Comparison of ENCODE assay signal across 8 mouse cellular contexts in the genomic region with DNA sequence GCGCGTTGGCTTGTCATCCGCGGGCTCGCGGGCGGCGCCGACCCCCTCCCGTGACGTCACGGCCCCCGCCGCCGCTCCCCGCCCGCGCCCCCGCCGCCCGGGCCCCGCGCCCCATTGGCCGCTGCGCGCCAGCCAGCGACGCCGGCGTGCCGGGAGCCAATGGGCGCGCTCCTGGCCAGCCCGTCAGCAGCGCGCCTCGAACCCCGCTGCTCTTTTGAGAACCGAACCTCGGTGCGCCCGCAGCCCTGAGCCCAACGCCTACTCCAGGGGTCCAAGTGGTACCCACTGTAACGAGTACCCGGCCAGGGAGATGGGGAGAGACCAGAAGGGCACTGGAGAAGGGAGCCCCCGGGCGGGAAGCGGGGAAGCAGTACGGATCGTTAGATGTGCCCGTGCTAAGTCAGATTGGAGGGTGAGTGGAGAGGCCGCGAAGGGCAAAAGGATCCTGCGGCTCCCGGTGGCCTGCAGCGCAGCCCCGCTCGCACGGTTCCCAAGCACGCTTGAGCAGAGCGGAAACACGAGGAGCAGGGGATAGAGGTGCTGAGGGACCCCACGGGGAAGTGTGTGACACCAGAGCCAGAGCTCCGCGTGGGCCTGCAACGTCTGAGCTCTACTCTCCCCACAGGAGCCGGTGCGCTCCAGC. TPM values are rescaled to one million over a fixed set of nuclear protein-coding genes. Genes with fewer than 3 reads are reported as not detected.
DNase-seq lines count a peak whose midpoint lies in the region; ATAC-seq and TF ChIP-seq lines count a peak whose summit lies in the region.

No protein-coding gene starts in this region.

- no peaks in the 10 kb centered on the region; the same call in 1 of the 2 replicates for H3K4me1 ChIP-seq in kidney, postnatal 0 days (replicated peaks; ENCODE audit: insufficient read depth, low read length)
- H3K4me1 ChIP-seq in forebrain, embryonic 16.5 days (replicated peaks; ENCODE audit: control insufficient read depth, insufficient read depth, low read length): peaks cover 25% of the 10 kb centered on the region
- peaks cover 8% of the 10 kb centered on the region for H3K4me1 ChIP-seq in liver, embryonic 13.5 days (replicated peaks)

- H3K9me3 ChIP-seq in kidney, postnatal 0 days (replicated peaks; ENCODE audit: low read length): no peaks in the 10 kb centered on the region; the same call in 1 of the 2 replicates
- no peaks in the 10 kb centered on the region for H3K9me3 ChIP-seq in forebrain, embryonic 16.5 days (ENCODE audit: control insufficient read depth, low read length)
- H3K9me3 ChIP-seq in liver, embryonic 13.5 days (replicated peaks): no peaks in the 10 kb centered on the region

- no peak for TF ChIP-seq CTCF in kidney, postnatal 0 days (IDR thresholded peaks at IDR 0.05; ENCODE audit: low read depth)

- WGBS in kidney, postnatal 0 days: under 1% methylated on average over 60 of the region's 68 CpGs
- whole genome bisulfite sequencing in forebrain, embryonic 16.5 days: under 1% methylated on average over 50 of the region's 68 CpGs
- 2% methylated on average over 48 of the region's 68 CpGs for WGBS in liver, embryonic 13.5 days (ENCODE audit: insufficient replicate concordance)

- no peak overlapping the region for H3K27ac ChIP-seq in kidney, postnatal 0 days
- H3K27ac ChIP-seq in forebrain, embryonic 16.5 days (ENCODE audit: low read length): no peak overlapping the region
- H3K27ac ChIP-seq in liver, embryonic 13.5 days: no peak overlapping the region

- H3K9ac ChIP-seq in kidney, postnatal 0 days (ENCODE audit: low read depth, low read length): no peak overlapping the region
- peak overlapping the region; percentile 39 for H3K9ac ChIP-seq in forebrain, embryonic 16.5 days (replicated peaks; ENCODE audit: low read depth, low read length)
- H3K9ac ChIP-seq in liver, embryonic 13.5 days: no peak overlapping the region

- no peaks in the 10 kb centered on the region for H3K36me3 ChIP-seq in kidney, postnatal 0 days (ENCODE audit: insufficient read depth, low read length)
- H3K36me3 ChIP-seq in forebrain, embryonic 16.5 days (ENCODE audit: control insufficient read depth, insufficient read depth): no peaks in the 10 kb centered on the region
- no peaks in the 10 kb centered on the region for H3K36me3 ChIP-seq in liver, embryonic 13.5 days

- 0 out of 2 replicates have a peak, but pooled peaks have one; percentile 19 for ATAC-seq in kidney, postnatal 0 days (replicated peaks; ENCODE audit: low FRiP score, low read depth)
- peak; percentile 72 for ATAC-seq in forebrain, embryonic 16.5 days
- no peak for ATAC-seq in liver, embryonic 13.5 days (ENCODE audit: low read depth)

- no peak for DNase-seq in kidney, postnatal 0 days (ENCODE audit: low spot score)
- no peak for DNase-seq in kidney, postnatal 25 days
- DNase-seq in cerebellum, adult 11-12 months: peak; percentile 91
- DNase-seq in liver, embryonic 13.5 days: no peak
- peak; percentile 33 for DNase-seq in testis, postnatal 14 days (ENCODE audit: low spot score)
- DNase-seq in spleen, postnatal 36 days (ENCODE audit: low spot score in 2 of 2): no peak
- DNase-seq in gastrocnemius, postnatal 4 days (ENCODE audit: low spot score in 2 of 2): no peak

- peak overlapping the region; percentile 43 for H3K4me3 ChIP-seq in kidney, postnatal 0 days (replicated peaks; ENCODE audit: low read depth, low read length)
- H3K4me3 ChIP-seq in forebrain, embryonic 16.5 days (replicated peaks; ENCODE audit: low read length): peak overlapping the region; percentile 43
- peak overlapping the region; percentile 48 for H3K4me3 ChIP-seq in liver, embryonic 13.5 days (replicated peaks)

- peak overlapping the region; percentile 70 for H3K4me2 ChIP-seq in kidney, postnatal 0 days (ENCODE audit: low read length)
- H3K4me2 ChIP-seq in forebrain, embryonic 16.5 days (ENCODE audit: low read length): peak overlapping the region; percentile 58
- H3K4me2 ChIP-seq in liver, embryonic 13.5 days: peak overlapping the region; percentile 63

- peaks cover 93% of the 10 kb centered on the region for H3K27me3 ChIP-seq in kidney, postnatal 0 days (ENCODE audit: insufficient read depth, low read length)
- H3K27me3 ChIP-seq in forebrain, embryonic 16.5 days (replicated peaks; ENCODE audit: control insufficient read depth, insufficient read depth, low read length): peaks cover 79% of the 10 kb centered on the region
- H3K27me3 ChIP-seq in liver, embryonic 13.5 days: peaks cover 98% of the 10 kb centered on the region

RNA-seq across cellular contexts. Expression of gene Barhl2, which starts 0.6 kb away (rescaled TPM):
- polyA plus RNA-seq in kidney, postnatal 0 days (2015; fragmentation: Nextera tagmentation; extraction: Ambion mirVana): not detected in 2 replicates
- 0.47 and 1.6 TPM in 2 replicates for polyA plus RNA-seq in forebrain, embryonic 16.5 days (2015; fragmentation: Nextera tagmentation; extraction: Ambion mirVana)
- polyA plus RNA-seq in liver, embryonic 13.5 days (2015; fragmentation: Nextera tagmentation; extraction: Ambion mirVana): not detected in 2 replicates
- not detected for total RNA-seq in gastrocnemius, postnatal 4 days (2021)

Comparison
In these comparisons a context has a peak if more than half of its experiments do, and no peak if none do; other contexts are left out.
1. DNase-seq: peak in cerebellum, adult 11-12 months (single experiment) and testis, postnatal 14 days (single experiment); none in kidney, postnatal 0 days (single experiment), kidney, postnatal 25 days (0 of 2), liver, embryonic 13.5 days (single experiment), spleen, postnatal 36 days (0 of 2) and gastrocnemius, postnatal 4 days (0 of 2).
2. Peak in every context shown above with its lines, with median percentiles within 50 percentile points of each other: H3K4me2 ChIP-seq and H3K4me3 ChIP-seq.